Mouse (Mus musculus) bone marrow, adult 2 months (tissue): Measurements from ENCODE around the gene Cmtr2.

Experiments used
- CTCF ChIP-seq: fragments of 200-500 bp; IDR thresholded peaks from 2 replicates; pipeline ENCODE4 v1.5.1; 2011; ENCODE audit warnings: low read length, control low read depth; ENCODE audit not compliant: control insufficient read depth, insufficient read depth
- POLR2A ChIP-seq: fragments of 200-500 bp; IDR thresholded peaks from 2 replicates; pipeline ENCODE4 v1.6.1; 2011; ENCODE audit warnings: low read depth, mild to moderate bottlenecking, control low read depth, low read length, borderline replicate concordance; ENCODE audit not compliant: control insufficient read depth

DNA sequence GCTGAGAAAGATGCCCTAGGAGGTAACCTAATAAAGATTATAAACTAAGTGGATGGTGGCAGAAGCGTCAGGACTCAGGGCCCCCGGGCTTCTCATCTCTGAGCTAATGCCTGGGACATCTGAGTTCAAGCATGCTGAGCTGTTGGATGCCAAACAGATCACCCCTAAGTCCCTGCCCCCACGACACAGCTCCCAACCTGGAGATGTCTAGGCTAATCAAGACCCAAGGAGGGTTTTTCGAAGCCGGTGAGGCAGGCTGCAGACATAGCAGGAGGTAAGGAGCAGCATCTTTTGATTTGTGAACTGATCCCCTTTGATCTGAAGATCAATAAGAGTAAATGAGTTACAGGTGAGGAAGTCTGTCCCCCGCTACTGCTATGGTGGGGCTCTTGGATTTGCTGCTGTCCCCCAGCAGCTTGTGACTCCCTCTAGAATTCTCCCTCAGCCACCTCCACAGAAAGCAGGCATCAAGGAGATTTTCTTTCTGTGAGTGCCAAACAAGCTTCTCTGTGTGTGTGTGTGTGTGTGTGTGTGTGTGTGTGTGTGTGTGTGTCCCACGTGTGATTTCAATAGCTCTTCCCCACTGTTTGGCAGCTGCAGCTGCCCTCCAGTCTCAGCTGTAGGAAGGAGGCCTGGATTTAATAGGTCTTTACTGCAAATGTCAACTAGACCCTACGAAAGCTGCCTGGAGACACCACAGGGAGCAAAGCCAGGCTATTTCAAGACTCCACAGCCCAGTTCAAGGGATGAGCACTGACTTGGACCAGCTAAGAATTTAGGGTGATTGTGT is 26.3 kb upstream of the Cmtr2 start:
- TF ChIP-seq CTCF: no peak
- no peak for TF ChIP-seq POLR2A
